Mouse (Mus musculus): ENCODE data around the gene Frmd8.

- TF ChIP-seq CTCF (conservative IDR thresholded peaks at IDR 0.05; ENCODE audit: low read length) (no peak), NANOG (IDR thresholded peaks at IDR 0.05; ENCODE audit: borderline replicate concordance, low read length) (no peak)
Observed at GRCm38 (mm10) chr19:5852035-5852722, 22.9 kb downstream of the Frmd8 start.
